Mouse (Mus musculus): ENCODE measurements around the gene Ppid.

Ppid gene

GRCm38 (mm10) chr3:79590863-79591792, at the start of gene Ppid:
Gene Ppid, plus strand, starts transcription at chr3:79591342.
- peak; percentile 67 for DNase-seq (ENCODE audit: low read depth, low spot score)

GRCm38 (mm10) chr3:79542585-79542984, 48.6 kb upstream of the Ppid start:
- DNase-seq (ENCODE audit: low read depth, low spot score) = no peak

GRCm38 (mm10) chr3:79548681-79549437, 42.3 kb upstream of the Ppid start:
- no peak for DNase-seq (ENCODE audit: low read depth, low spot score)

GRCm38 (mm10) chr3:79549751-79550393, 41.3 kb upstream of the Ppid start:
- no peak for DNase-seq (ENCODE audit: low read depth, low spot score)

- DNase-seq (ENCODE audit: low read depth, low spot score) = no peak
Measured at GRCm38 (mm10) chr3:79551826-79552552, 39.2 kb upstream of the Ppid start.

GRCm38 (mm10) chr3:79553779-79554178, 37.4 kb upstream of the Ppid start:
- DNase-seq (ENCODE audit: low read depth, low spot score) = no peak

- no peak for DNase-seq (ENCODE audit: low read depth, low spot score)
Measured at GRCm38 (mm10) chr3:79555061-79555460, 36.1 kb upstream of the Ppid start.

- DNase-seq (ENCODE audit: low read depth, low spot score) = no peak
Measured at GRCm38 (mm10) chr3:79559021-79559772, 31.9 kb upstream of the Ppid start.

GRCm38 (mm10) chr3:79559773-79560045, 31.4 kb upstream of the Ppid start:
- no peak for DNase-seq (ENCODE audit: low read depth, low spot score)

- no peak for DNase-seq (ENCODE audit: low read depth, low spot score)
Measured at GRCm38 (mm10) chr3:79560555-79560954, 30.6 kb upstream of the Ppid start.

- no peak for DNase-seq (ENCODE audit: low read depth, low spot score)
Measured at GRCm38 (mm10) chr3:79561784-79562715, 29.1 kb upstream of the Ppid start.

- DNase-seq (ENCODE audit: low read depth, low spot score) = no peak
Measured at GRCm38 (mm10) chr3:79563511-79563910, 27.6 kb upstream of the Ppid start.

- DNase-seq (ENCODE audit: low read depth, low spot score) = no peak
Measured at GRCm38 (mm10) chr3:79564875-79565606, 26.1 kb upstream of the Ppid start.

GRCm38 (mm10) chr3:79566716-79567691, 24.1 kb upstream of the Ppid start:
- DNase-seq (ENCODE audit: low read depth, low spot score) = no peak

- DNase-seq (ENCODE audit: low read depth, low spot score) = peak; percentile 71
Measured at GRCm38 (mm10) chr3:79567703-79568362, 23.3 kb upstream of the Ppid start, which contains the start of gene Fnip2. Gene Fnip2, minus strand, starts transcription at chr3:79567796.

GRCm38 (mm10) chr3:79568629-79569350, 22.4 kb upstream of the Ppid start:
- no peak for DNase-seq (ENCODE audit: low read depth, low spot score)

GRCm38 (mm10) chr3:79569351-79569681, 21.8 kb upstream of the Ppid start:
- no peak for DNase-seq (ENCODE audit: low read depth, low spot score)

Data from retina, postnatal 7 days (tissue).